Mouse (Mus musculus) c-Kit-positive CD71-negative TER-119-negative erythroid progenitor cells, embryonic 14.5 days (primary cell): ENCODE measurements at regions not wholly inside any gene's neighbourhood (a gene's known extent, or its start where the extent isn't known, plus 50 kb on each side); places are given as distances from the start of the nearest gene placed in this dataset.

Experiments
- DNase-seq: peaks from one replicate; pipeline ENCODE4 v3.0.0-alpha.2; 2013; ENCODE audit warnings: low read depth

GRCm38 (mm10) chr3:120748513-120748912 is 423.0 kb downstream of the Rwdd3 start:
- DNase-seq, result no peak

GRCm38 (mm10) chr3:120747678-120748077 is 423.8 kb downstream of the Rwdd3 start:
- DNase-seq, result no peak

- no peak for DNase-seq
Observed at GRCm38 (mm10) chr3:120733332-120733731, 438.2 kb downstream of the Rwdd3 start.

GRCm38 (mm10) chr3:120732391-120732790 is 439.1 kb downstream of the Rwdd3 start:
- no peak for DNase-seq

- no peak for DNase-seq
Observed at GRCm38 (mm10) chr3:120731287-120731686, 440.2 kb downstream of the Rwdd3 start.

GRCm38 (mm10) chr3:120730225-120730624 is 441.3 kb downstream of the Rwdd3 start:
- DNase-seq, result no peak

- DNase-seq, result no peak
Observed at GRCm38 (mm10) chr3:120729671-120730070, 441.8 kb downstream of the Rwdd3 start.

- no peak for DNase-seq
Observed at GRCm38 (mm10) chr3:120685227-120685626, 486.3 kb downstream of the Rwdd3 start.

GRCm38 (mm10) chr3:120675906-120676305 is 495.6 kb downstream of the Rwdd3 start:
- DNase-seq, result no peak

- no peak for DNase-seq
Observed at GRCm38 (mm10) chr3:120668654-120669053, 502.8 kb downstream of the Rwdd3 start.

GRCm38 (mm10) chr3:120662521-120662920 is 509.0 kb downstream of the Rwdd3 start:
- no peak for DNase-seq

- DNase-seq, result no peak
Observed at GRCm38 (mm10) chr3:120660776-120661175, 510.7 kb downstream of the Rwdd3 start.

GRCm38 (mm10) chr3:120649047-120649868 is 522.2 kb downstream of the Rwdd3 start:
- no peak for DNase-seq

- DNase-seq, result no peak
Observed at GRCm38 (mm10) chr3:120648391-120648790, 523.1 kb downstream of the Rwdd3 start.

- DNase-seq, result no peak
Observed at GRCm38 (mm10) chr3:120636669-120637305, 534.7 kb downstream of the Rwdd3 start.

- DNase-seq, result no peak
Observed at GRCm38 (mm10) chr3:120618358-120618757, 553.1 kb downstream of the Rwdd3 start.

- no peak for DNase-seq
Observed at GRCm38 (mm10) chr3:120594226-120594625, 577.3 kb downstream of the Rwdd3 start.

- DNase-seq, result no peak
Observed at GRCm38 (mm10) chr3:120591183-120591582, 580.3 kb downstream of the Rwdd3 start.

- no peak for DNase-seq
Observed at GRCm38 (mm10) chr3:120570806-120571425, 600.6 kb downstream of the Rwdd3 start.

GRCm38 (mm10) chr3:120541556-120542476 is 629.7 kb downstream of the Rwdd3 start:
- no peak for DNase-seq

- DNase-seq, result no peak
Observed at GRCm38 (mm10) chr3:120533901-120534300, 637.6 kb downstream of the Rwdd3 start.
